Comparison of ENCODE assay signal across 9 mouse cellular contexts in genomic region chr6:54811546-54812250, GRCm38 (mm10). TPM values are rescaled to one million over a fixed set of nuclear protein-coding genes. Genes with fewer than 3 reads are reported as not detected.
DNase-seq lines count a peak whose midpoint lies in the region; ATAC-seq and TF ChIP-seq lines count a peak whose summit lies in the region.
"Had no signal": no experiment of that assay in that cellular context is flagged by ENCODE, and none has a peak within 500 bp of the region (broad histone marks: within the 10 kb centered on the region; RNA-seq: fewer than 3 reads in every experiment).

No protein-coding gene starts in this region.

- H3K9ac ChIP-seq in stomach, embryonic 15.5 days = no peak overlapping the region
- H3K9ac ChIP-seq: midbrain, embryonic 12.5 days had no signal

- H3K36me3 ChIP-seq in heart, embryonic 10.5 days = no peaks in the 10 kb centered on the region
- no peaks in the 10 kb centered on the region for H3K36me3 ChIP-seq in stomach, embryonic 15.5 days
- H3K36me3 ChIP-seq: midbrain, embryonic 12.5 days had no signal

- H3K4me3 ChIP-seq in heart, embryonic 10.5 days = no peak overlapping the region
- H3K4me3 ChIP-seq in layer of hippocampus, adult 2 months = no peak overlapping the region
- H3K4me3 ChIP-seq in stomach, embryonic 15.5 days (replicated peaks) = no peak overlapping the region
- H3K4me3 ChIP-seq: midbrain, embryonic 12.5 days had no signal

- H3K4me1 ChIP-seq in heart, embryonic 10.5 days = peaks cover 16% of the 10 kb centered on the region; the same call in 1 of the 2 replicates
- peaks cover 14% of the 10 kb centered on the region; the same call in 1 of the 2 replicates for H3K4me1 ChIP-seq in stomach, embryonic 15.5 days

- no peak overlapping the region for H3K27ac ChIP-seq in heart, embryonic 10.5 days
- peak overlapping the region; percentile 62 for H3K27ac ChIP-seq in layer of hippocampus, adult 2 months
- peak overlapping the region; percentile 27 for H3K27ac ChIP-seq in stomach, embryonic 15.5 days
- H3K27ac ChIP-seq: midbrain, embryonic 12.5 days had no signal

- H3K9me3 ChIP-seq in heart, embryonic 10.5 days = no peaks in the 10 kb centered on the region
- no peaks in the 10 kb centered on the region for H3K9me3 ChIP-seq in stomach, embryonic 15.5 days
- H3K9me3 ChIP-seq: midbrain, embryonic 12.5 days had no signal

- peak; percentile 45 to 48 for DNase-seq in spleen, postnatal 36 days (ENCODE audit: low spot score in 2 of 2)
- no peak for DNase-seq in spleen, adult 18-20 months
- peak; percentile 68 for DNase-seq in cerebellum, adult 9-10 months
- DNase-seq in heart, embryonic 10.5 days (ENCODE audit: low spot score) = peak; percentile 60
- peak; percentile 57 to 71 for DNase-seq in layer of hippocampus, adult 2 months (ENCODE audit: low spot score in 2 of 2)
- peak; percentile 84 for DNase-seq in lung, postnatal 36 days
- no peak for DNase-seq in spleen, postnatal 4 days (ENCODE audit: low spot score in 2 of 2)

- no peak for ATAC-seq in stomach, embryonic 15.5 days (ENCODE audit: insufficient read depth, low FRiP score, low read depth)

- WGBS in heart, embryonic 10.5 days = 83% methylated on average over 11 of the region's 11 CpGs
- WGBS in stomach, embryonic 15.5 days = 46% methylated on average over 11 of the region's 11 CpGs

- H3K4me2 ChIP-seq in stomach, embryonic 15.5 days = 0 out of 2 replicates have a peak overlapping the region, but pooled peaks have one; percentile 4
- H3K4me2 ChIP-seq: midbrain, embryonic 12.5 days had no signal

- H3K27me3 ChIP-seq in heart, embryonic 10.5 days (ENCODE audit: insufficient read depth, poor library complexity, severe bottlenecking) = 0 out of 2 replicates have a peak, but pooled peaks cover 5% of the 10 kb centered on the region
- no peaks in the 10 kb centered on the region for H3K27me3 ChIP-seq in stomach, embryonic 15.5 days (replicated peaks)

- TF ChIP-seq CTCF in layer of hippocampus, adult 2 months (conservative IDR thresholded peaks at IDR 0.05) = no peak

RNA-seq across cellular contexts. Expression of gene Znrf2, which starts 5.0 kb away (rescaled TPM):
- polyA plus RNA-seq in heart, embryonic 10.5 days (2016; fragmentation: Nextera tagmentation; extraction: Ambion mirVana) = 2.1 and 2.9 TPM in 2 replicates
- total RNA-seq in layer of hippocampus, adult 2 months (2021) = 10 to 100 TPM; 23.1 to 24.6 TPM
- polyA plus RNA-seq in stomach, embryonic 15.5 days (2015; fragmentation: Nextera tagmentation; extraction: Ambion mirVana) = 4.3 and 5.3 TPM in 2 replicates

Comparison
In these comparisons a context has a peak if more than half of its experiments do, and no peak if none do; other contexts are left out.
1. DNase-seq: peak in spleen, postnatal 36 days (2 of 2), cerebellum, adult 9-10 months (single experiment), heart, embryonic 10.5 days (single experiment), layer of hippocampus, adult 2 months (2 of 2) and lung, postnatal 36 days (single experiment); none in spleen, adult 18-20 months (0 of 2) and spleen, postnatal 4 days (0 of 2).